Mouse (Mus musculus): ENCODE data around the gene Fgf13.

- no peak for TF ChIP-seq CTCF (IDR thresholded peaks at IDR 0.05; ENCODE audit: control insufficient read depth, insufficient read depth, low read length)
- no peak for TF ChIP-seq POLR2A (IDR thresholded peaks at IDR 0.05; ENCODE audit: borderline replicate concordance, control insufficient read depth, low read depth, low read length)
Measured at GRCm38 (mm10) chrX:59251576-59251975, 316.3 kb downstream of the Fgf13 start.
